Mouse (Mus musculus) embryo, embryonic 11.5 days (tissue): ENCODE measurements at regions not wholly inside any gene's neighbourhood (a gene's known extent, or its start where the extent isn't known, plus 50 kb on each side); places are given as distances from the start of the nearest gene placed in this dataset.
"Not testable (repeated sequence)": the region's sequence is repeated elsewhere in the genome, so short reads cannot be mapped to it uniquely, and the experiment has no call there.

Experiments
- DNase-seq: peaks from one replicate; pipeline ENCODE4 v3.0.0-alpha.2; 2012; ENCODE audit warnings: low read depth, low spot score

DNA sequence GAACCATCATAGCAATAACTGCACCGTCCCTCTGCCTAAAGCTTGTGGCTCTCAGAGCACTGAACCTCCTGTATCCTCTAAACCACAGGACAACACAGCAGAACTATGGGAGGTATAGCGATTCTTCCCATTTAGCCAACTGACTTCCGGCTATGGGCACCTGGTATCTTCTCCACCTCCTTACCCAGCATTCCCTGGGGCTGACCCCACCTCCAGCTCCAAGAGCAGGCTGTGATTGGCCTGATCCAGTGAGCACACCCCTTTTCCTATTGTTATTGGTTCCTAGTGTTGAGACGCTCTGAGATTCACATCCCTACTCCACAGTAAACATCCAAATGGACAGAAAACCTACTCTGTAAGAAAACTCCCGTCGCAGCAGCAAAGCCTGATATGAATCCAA, 236.7 kb downstream of the Prex1 start:
- DNase-seq: no peak

- DNase-seq: no peak
Measured at GRCm38 (mm10) chr2:166475624-166476023, 238.0 kb downstream of the Prex1 start.

GRCm38 (mm10) chr2:166474601-166475000, 239.0 kb downstream of the Prex1 start:
- no peak for DNase-seq

DNA sequence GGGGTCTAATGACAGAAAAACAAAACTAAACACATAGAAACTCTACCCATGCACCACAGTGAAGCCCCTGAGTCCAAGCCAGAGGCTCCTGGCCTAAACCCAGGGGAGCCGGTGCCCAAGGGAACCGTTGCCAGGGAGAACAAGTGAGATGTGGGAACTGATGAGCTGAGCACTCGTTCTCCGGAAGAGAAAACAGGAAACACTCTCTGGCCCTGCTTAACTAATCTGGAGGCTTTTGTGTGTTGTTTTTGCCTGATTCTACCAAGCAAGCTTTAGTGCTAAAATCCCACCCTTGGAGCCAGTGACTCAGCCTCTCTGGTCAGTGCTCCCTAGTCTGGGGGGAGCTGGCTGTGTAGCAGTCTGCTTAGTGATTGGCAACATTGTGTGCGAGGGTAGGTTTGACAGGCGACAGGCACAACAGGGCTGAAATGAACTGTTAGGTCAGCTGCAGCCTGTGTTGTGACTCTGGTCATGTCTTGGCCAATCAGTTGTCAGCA, 242.3 kb downstream of the Prex1 start:
- no peak for DNase-seq

DNA sequence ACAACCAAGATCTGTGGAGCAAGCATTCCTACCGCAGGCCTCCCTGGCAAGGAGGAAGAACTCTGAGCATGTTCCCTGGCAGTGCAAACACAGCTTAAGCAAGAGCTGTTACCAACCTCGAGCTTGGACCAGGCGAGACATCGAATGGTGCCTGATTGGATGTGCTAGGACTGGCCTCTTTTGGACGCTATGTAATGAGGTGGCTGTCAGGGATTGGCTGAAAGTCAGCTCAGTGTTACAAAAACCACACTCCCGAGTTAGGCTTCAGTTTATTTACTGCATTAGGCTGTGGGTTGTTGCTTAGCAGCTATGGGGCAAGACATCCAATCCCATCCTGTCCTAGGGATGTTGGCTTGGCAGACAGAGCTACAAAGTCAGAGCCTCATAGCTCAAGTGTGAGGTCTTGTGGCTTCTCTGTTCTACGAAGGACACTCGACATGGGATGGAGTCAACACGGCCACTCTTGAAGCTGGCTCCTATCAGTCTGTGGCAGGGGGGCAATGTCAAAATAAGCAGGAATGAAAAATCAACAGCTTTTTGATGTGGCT, 244.5 kb downstream of the Prex1 start:
- no peak for DNase-seq

DNA sequence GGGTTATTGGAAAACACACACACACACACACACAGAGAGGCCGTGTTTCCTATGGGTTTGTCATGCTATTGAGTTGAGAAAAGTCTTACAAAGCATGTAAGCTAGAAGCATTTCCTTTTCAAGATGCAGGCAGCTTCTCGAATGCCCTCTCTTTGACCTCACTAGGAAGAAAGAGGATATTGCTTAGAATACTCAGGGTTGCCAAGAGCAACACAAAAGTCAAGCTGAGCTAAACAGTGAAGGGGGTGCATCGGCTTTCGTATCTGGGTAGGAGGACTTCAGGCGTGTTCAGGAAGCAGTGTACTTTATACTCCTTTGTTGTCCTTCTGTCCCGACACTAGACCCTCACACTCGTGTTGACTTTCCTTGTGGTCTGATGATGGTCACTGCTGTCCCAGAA, 246.5 kb downstream of the Prex1 start:
- no peak for DNase-seq

GRCm38 (mm10) chr2:166465531-166465930, 248.1 kb downstream of the Prex1 start:
- DNase-seq: no peak

- no peak for DNase-seq
Measured at GRCm38 (mm10) chr2:166463539-166463938, 250.1 kb downstream of the Prex1 start.

DNA sequence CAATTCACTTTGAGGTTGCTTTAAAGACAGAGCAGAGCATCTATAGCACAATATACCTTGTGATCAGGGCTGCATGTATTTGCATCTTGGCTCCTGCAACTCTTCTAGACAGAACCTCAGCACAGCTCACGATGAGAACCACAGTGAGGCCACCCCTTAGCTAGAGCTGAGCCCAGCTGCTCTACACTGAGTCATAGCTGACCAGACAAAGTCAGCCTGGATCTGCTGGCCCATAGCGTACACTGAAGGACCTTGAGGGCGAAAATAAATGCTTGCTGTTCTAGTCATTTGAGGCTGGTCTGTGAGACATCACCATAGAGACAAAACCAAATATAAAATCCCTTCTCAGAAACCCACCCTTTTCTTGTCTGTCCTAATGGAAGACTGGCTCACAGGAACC, 251.7 kb downstream of the Prex1 start:
- no peak for DNase-seq

DNA sequence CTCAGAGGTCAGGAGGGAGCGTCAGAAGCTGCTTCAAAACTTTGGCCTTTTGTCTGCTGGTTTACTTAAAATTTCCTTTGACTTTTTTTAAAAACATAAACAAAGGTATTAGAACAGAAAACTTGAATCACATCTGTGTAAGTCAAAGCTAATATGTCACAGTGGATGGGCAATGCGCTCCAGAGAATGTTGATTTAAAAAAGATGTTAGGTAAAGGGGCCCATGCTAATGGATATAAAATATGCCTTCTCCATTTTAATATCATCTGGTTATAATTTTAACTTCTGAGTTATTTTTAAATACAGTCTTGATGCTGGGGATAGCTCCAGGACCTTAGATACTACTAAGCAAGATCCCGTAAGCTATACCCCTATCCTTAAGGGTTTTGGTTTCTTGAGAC, 252.5 kb downstream of the Prex1 start:
- no peak for DNase-seq

GRCm38 (mm10) chr2:166459955-166460354, 253.7 kb downstream of the Prex1 start:
- DNase-seq: no peak

DNA sequence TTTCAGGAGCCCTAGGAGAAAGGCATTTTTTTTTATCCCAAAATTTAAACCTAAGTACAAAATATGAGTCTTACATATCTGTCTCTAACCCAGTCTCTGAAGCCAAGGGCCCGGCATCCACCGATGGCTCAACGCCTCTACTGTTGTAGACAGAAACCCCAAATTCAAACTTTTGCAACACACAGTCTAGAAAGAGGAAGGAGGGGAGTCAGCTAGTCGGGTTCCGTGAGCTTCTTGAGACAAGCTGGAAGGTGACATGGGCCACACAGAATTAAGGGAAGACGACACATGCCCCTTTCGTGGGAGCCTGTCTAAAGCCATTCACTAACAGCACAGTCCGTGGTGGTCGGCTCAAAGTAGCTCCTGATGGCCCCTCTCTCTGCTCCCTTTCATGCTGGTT, 254.7 kb downstream of the Prex1 start:
- no peak for DNase-seq

- DNase-seq: no peak
Measured at GRCm38 (mm10) chr2:166457381-166458172, 256.1 kb downstream of the Prex1 start.

GRCm38 (mm10) chr2:166454160-166454888, 259.3 kb downstream of the Prex1 start:
- not testable (repeated sequence) for DNase-seq

- no peak for DNase-seq
Measured at GRCm38 (mm10) chr2:166450964-166451363, 262.7 kb downstream of the Prex1 start.

GRCm38 (mm10) chr2:166450380-166450779, 263.3 kb downstream of the Prex1 start:
- DNase-seq: no peak

- DNase-seq: no peak
Measured at GRCm38 (mm10) chr2:166448724-166449123, 264.9 kb downstream of the Prex1 start.

- no peak for DNase-seq
Measured at GRCm38 (mm10) chr2:166448161-166448560, 265.5 kb downstream of the Prex1 start.

DNA sequence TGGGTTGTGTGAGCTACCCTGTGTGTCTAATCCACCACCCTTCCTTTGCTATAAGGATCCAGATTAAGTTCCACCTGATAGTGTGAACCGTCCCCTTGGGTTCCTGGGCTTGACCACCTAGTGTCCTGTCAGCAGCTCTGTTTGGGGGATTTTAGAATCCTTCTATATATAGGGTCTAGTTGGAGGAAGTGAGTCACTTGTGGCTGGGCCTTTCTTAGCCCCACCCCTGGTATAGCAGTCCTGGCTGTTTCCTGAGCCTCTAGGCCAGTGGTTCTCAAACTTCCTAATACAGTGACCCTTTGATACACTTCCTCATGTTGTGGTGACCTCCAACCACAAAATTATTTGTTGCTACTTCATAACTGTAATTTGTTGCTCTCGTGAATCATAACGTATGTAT, 267.1 kb downstream of the Prex1 start:
- no peak for DNase-seq

GRCm38 (mm10) chr2:166445824-166446223, 267.8 kb downstream of the Prex1 start:
- DNase-seq: not testable (repeated sequence)

DNA sequence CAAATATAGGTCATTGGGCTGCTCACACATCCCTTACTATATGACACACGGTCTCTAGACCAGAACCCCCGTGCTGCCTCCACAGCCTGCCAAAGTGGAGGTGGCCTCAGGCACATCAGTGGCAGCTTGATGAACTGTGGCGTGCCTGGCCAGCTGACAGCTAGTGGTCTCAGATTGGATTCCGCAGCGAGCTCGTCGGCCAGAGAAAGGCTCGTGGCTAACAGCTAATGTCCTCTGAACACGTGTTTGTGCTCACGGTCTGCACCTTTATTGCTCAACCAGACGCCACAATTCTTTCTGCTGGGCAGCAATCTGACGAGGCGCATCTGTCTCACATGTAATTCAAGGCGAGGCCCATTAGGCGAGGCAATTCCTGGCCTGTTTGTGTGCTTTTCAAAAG, 270.6 kb downstream of the Prex1 start:
- DNase-seq: no peak
